Mouse (Mus musculus): ENCODE data around the gene Tctex1d4. TPM values are rescaled to one million over a fixed set of nuclear protein-coding genes. Genes with fewer than 3 reads are reported as not detected.

Gene Tctex1d4
- polyA plus RNA-seq, 2 experiments = 0.10 TPM; not detected in 1

DNA sequence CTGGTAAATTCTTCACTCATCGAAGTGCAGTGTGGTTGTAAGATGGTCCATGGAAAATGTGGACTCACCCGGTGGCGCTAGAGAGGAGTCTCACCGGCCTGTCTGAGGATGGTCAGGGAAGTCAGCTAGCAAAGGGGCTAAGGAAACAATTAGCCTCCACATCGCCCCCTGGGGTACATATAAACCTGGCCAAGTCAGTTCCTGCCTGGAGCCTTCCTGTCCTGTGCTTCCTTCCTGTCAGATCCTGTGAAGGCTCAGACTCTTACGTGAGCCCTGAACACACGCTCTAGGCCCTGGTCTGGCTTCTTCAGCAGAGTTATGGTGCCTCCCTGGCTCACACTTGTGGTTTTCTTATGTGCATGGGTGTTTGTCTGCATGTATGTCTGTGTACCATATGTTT, 25.4 kb upstream of the Tctex1d4 start:
- TF ChIP-seq POLR2A (IDR thresholded peaks at IDR 0.05; ENCODE audit: borderline replicate concordance, extremely low read depth, insufficient read depth, insufficient read length) = no peak
- Histone ChIP-seq H3K4me3 (replicated peaks; ENCODE audit: low read length) (no peak overlapping the region), H3K4me1 (ENCODE audit: control insufficient read depth, insufficient read depth, low read length) (peaks cover 14% of the 10 kb centered on the region), H3K27me3 (ENCODE audit: control insufficient read depth, insufficient read depth, low read length) (no peaks in the 10 kb centered on the region), H3K9ac (ENCODE audit: low read depth, low read length, severe bottlenecking) (no peak overlapping the region), H3K9me3 (ENCODE audit: control insufficient read depth, low read length) (no peaks in the 10 kb centered on the region), H3K27ac (replicated peaks; ENCODE audit: low read depth, low read length) (no peak overlapping the region), H3K36me3 (ENCODE audit: control insufficient read depth, insufficient read depth, low read length) (0 out of 2 replicates have a peak, but pooled peaks cover 5% of the 10 kb centered on the region), H3K4me2 (replicated peaks; ENCODE audit: low read depth, low read length, severe bottlenecking) (no peak overlapping the region)
- peak; percentile 35 for DNase-seq (ENCODE audit: low spot score)
- no peak for ATAC-seq (ENCODE audit: low FRiP score, low read depth)
- 44% methylated on average over 7 of the region's 7 CpGs for WGBS

- Histone ChIP-seq H3K4me2 (replicated peaks; ENCODE audit: low read depth, low read length, severe bottlenecking) (no peak overlapping the region), H3K4me1 (ENCODE audit: control insufficient read depth, insufficient read depth, low read length) (no peaks in the 10 kb centered on the region), H3K9me3 (ENCODE audit: control insufficient read depth, low read length) (no peaks in the 10 kb centered on the region), H3K36me3 (ENCODE audit: control insufficient read depth, insufficient read depth, low read length) (peaks cover 19% of the 10 kb centered on the region; the same call in 1 of the 2 replicates), H3K9ac (ENCODE audit: low read depth, low read length, severe bottlenecking) (0 out of 2 replicates have a peak overlapping the region, but pooled peaks have one; percentile 12), H3K4me3 (replicated peaks; ENCODE audit: low read length) (no peak overlapping the region), H3K27me3 (ENCODE audit: control insufficient read depth, insufficient read depth, low read length) (no peaks in the 10 kb centered on the region), H3K27ac (replicated peaks; ENCODE audit: low read depth, low read length) (no peak overlapping the region)
- 65% methylated on average over 10 of the region's 10 CpGs for WGBS
- TF ChIP-seq POLR2A (IDR thresholded peaks at IDR 0.05; ENCODE audit: borderline replicate concordance, extremely low read depth, insufficient read depth, insufficient read length) = no peak
- ATAC-seq (ENCODE audit: low FRiP score, low read depth) (no peak), DNase-seq (ENCODE audit: low spot score) (no peak)
Observed at GRCm38 (mm10) chr4:117104672-117105071, 21.9 kb upstream of the Tctex1d4 start.

DNA sequence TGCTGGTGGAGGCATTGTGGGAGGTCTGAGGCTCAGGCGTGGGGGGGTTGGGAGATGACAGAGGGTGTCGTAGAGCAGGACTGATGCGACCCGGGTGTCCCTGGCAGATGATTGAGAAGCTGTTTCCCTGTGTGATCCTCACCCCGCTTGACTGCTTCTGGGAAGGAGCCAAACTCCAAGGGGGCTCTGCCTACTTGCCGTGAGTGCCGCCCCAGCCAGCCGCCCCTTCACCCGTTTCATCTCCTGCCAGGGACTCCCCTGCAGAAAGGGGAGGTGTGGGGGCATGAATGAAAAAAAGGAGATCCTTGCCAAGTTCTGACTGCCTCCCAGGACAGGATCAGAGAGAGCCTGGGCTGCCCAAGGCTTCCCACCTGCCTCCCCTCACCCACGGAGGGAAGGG, 21.5 kb upstream of the Tctex1d4 start:
- ATAC-seq (ENCODE audit: low FRiP score, low read depth) (no peak), DNase-seq (ENCODE audit: low spot score) (no peak)
- Histone ChIP-seq H3K9me3 (ENCODE audit: control insufficient read depth, low read length) (no peaks in the 10 kb centered on the region), H3K4me2 (replicated peaks; ENCODE audit: low read depth, low read length, severe bottlenecking) (no peak overlapping the region), H3K4me3 (replicated peaks; ENCODE audit: low read length) (no peak overlapping the region), H3K27me3 (ENCODE audit: control insufficient read depth, insufficient read depth, low read length) (no peaks in the 10 kb centered on the region), H3K4me1 (ENCODE audit: control insufficient read depth, insufficient read depth, low read length) (no peaks in the 10 kb centered on the region), H3K36me3 (ENCODE audit: control insufficient read depth, insufficient read depth, low read length) (peaks cover 24% of the 10 kb centered on the region; the same call in 1 of the 2 replicates), H3K27ac (replicated peaks; ENCODE audit: low read depth, low read length) (no peak overlapping the region), H3K9ac (ENCODE audit: low read depth, low read length, severe bottlenecking) (peak overlapping the region; percentile 12; the same call in 1 of the 2 replicates)
- no peak for TF ChIP-seq POLR2A (IDR thresholded peaks at IDR 0.05; ENCODE audit: borderline replicate concordance, extremely low read depth, insufficient read depth, insufficient read length)
- WGBS = 72% methylated on average over 10 of the region's 10 CpGs

DNA sequence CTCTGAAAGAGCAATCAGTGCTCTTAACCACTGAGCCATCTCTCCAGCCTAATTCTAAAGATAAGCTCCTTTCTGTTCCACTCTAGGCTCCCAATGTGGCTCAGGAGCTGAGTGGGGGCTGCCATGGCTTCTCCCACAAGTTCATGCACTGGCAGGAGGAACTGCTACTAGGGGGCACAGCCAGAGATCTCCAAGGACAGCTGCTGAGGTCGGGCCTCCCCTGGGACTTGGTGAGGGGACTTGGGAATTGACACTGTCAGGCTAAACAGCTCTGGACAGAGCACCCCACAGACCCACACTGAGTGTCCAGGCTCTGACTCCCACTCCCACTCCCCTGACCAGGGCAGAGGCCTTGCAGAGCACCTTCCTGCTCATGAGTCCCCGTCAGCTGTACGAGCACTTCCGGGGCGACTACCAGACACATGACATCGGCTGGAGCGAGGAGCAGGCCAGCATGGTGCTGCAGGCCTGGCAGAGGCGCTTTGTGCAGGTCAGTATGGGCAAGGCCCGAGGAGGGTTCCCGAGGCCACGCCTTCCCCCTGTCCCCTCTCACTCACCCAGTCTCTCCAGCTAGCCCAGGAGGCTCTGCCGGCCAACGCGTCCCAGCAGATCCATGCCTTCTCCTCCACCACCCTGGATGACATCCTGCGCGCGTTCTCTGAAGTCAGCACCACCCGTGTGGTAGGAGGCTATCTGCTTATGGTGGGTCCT, 18.6 kb upstream of the Tctex1d4 start:
- WGBS = 86% methylated on average over 16 of the region's 18 CpGs
- Histone ChIP-seq H3K9me3 (ENCODE audit: control insufficient read depth, low read length) (no peaks in the 10 kb centered on the region), H3K4me1 (ENCODE audit: control insufficient read depth, insufficient read depth, low read length) (no peaks in the 10 kb centered on the region), H3K4me2 (replicated peaks; ENCODE audit: low read depth, low read length, severe bottlenecking) (no peak overlapping the region), H3K27me3 (ENCODE audit: control insufficient read depth, insufficient read depth, low read length) (no peaks in the 10 kb centered on the region), H3K36me3 (ENCODE audit: control insufficient read depth, insufficient read depth, low read length) (peaks cover 38% of the 10 kb centered on the region), H3K9ac (ENCODE audit: low read depth, low read length, severe bottlenecking) (no peak overlapping the region), H3K27ac (replicated peaks; ENCODE audit: low read depth, low read length) (no peak overlapping the region), H3K4me3 (replicated peaks; ENCODE audit: low read length) (no peak overlapping the region)
- DNase-seq (ENCODE audit: low spot score) = no peak
- no peak for ATAC-seq (ENCODE audit: low FRiP score, low read depth)
- TF ChIP-seq POLR2A (IDR thresholded peaks at IDR 0.05; ENCODE audit: borderline replicate concordance, extremely low read depth, insufficient read depth, insufficient read length) = no peak

DNA sequence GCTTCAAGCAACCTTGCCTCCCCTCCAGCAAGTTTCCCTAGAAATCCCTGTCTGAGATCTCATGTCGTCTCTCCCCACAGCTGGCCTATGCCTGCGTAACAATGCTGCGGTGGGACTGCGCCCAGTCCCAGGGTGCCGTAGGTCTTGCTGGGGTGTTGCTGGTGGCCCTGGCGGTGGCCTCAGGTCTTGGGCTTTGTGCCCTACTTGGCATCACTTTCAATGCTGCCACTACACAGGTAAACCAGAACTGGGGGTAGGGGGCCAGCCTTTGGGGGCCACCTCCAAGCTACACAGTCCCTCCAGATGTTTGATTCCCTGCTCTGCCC, 18.1 kb upstream of the Tctex1d4 start:
- no peak for DNase-seq (ENCODE audit: low spot score)
- Histone ChIP-seq H3K4me1 (ENCODE audit: control insufficient read depth, insufficient read depth, low read length) (no peaks in the 10 kb centered on the region), H3K4me2 (replicated peaks; ENCODE audit: low read depth, low read length, severe bottlenecking) (no peak overlapping the region), H3K9ac (ENCODE audit: low read depth, low read length, severe bottlenecking) (no peak overlapping the region), H3K9me3 (ENCODE audit: control insufficient read depth, low read length) (no peaks in the 10 kb centered on the region), H3K27me3 (ENCODE audit: control insufficient read depth, insufficient read depth, low read length) (no peaks in the 10 kb centered on the region), H3K36me3 (ENCODE audit: control insufficient read depth, insufficient read depth, low read length) (peaks cover 43% of the 10 kb centered on the region), H3K4me3 (replicated peaks; ENCODE audit: low read length) (no peak overlapping the region), H3K27ac (replicated peaks; ENCODE audit: low read depth, low read length) (no peak overlapping the region)
- TF ChIP-seq POLR2A (IDR thresholded peaks at IDR 0.05; ENCODE audit: borderline replicate concordance, extremely low read depth, insufficient read depth, insufficient read length) = no peak
- 95% methylated on average over 6 of the region's 6 CpGs for WGBS
- ATAC-seq (ENCODE audit: low FRiP score, low read depth) = no peak
